18 mouse cellular contexts compared by ENCODE assay signal in the genomic region with DNA sequence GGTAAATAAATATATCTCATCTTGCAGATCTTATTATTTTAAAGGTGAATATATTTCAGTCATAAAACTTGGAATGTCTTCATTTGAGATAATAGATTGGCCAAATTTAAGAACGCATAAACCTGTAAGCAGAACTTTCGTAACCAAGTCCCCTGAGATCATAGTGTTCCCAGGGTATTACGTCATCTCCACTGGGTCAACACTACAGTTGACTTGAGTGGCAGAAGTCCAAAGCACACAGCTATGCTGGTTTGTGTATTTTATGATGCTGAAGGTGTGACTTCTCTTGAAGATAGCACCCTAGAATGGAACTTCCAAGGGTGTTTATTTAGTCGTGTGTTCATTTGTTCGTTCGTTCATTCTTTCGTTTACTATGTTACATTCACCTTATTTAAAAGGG.
DNase-seq lines count a peak whose midpoint lies in the region; ATAC-seq and TF ChIP-seq lines count a peak whose summit lies in the region.
"Had no signal": no experiment of that assay in that cellular context is flagged by ENCODE, and none has a peak within 500 bp of the region (broad histone marks: within the 10 kb centered on the region; RNA-seq: fewer than 3 reads in every experiment).

No protein-coding gene starts in this region.

- peak; percentile 91 for ATAC-seq in intestine, postnatal 0 days
- ATAC-seq: activated CD4-positive, CD25-positive, alpha-beta regulatory T cell, adult 4 months; forebrain, embryonic 15.5 days; hindbrain, postnatal 0 days had no signal

- no peaks in the 10 kb centered on the region for H3K36me3 ChIP-seq in intestine, postnatal 0 days (ENCODE audit: control insufficient read depth, insufficient read depth)
- H3K36me3 ChIP-seq: embryonic facial prominence, embryonic 15.5 days; forebrain, embryonic 15.5 days; G1E; neural tube, embryonic 15.5 days had no signal

- 38% methylated on average over 7 of the region's 7 CpGs for WGBS in intestine, postnatal 0 days

- peak; percentile 44 for DNase-seq in adrenal gland, postnatal 10 days
- DNase-seq in adrenal gland, postnatal 25 days = no peak
- peak; percentile 13 for DNase-seq in 3T3-L1 (ENCODE audit: low read depth, low spot score)
- peak; percentile 89 for DNase-seq in lung, postnatal 25 days (ENCODE audit: low spot score)
- DNase-seq in layer of hippocampus, postnatal 14 days (ENCODE audit: low spot score in 2 of 2) = no peak
- no peak for DNase-seq in gastrocnemius, postnatal 14 days
- DNase-seq in T-cell, adult 2 months (ENCODE audit: low spot score) = no peak
- DNase-seq: gastrocnemius, postnatal 10 days; layer of hippocampus, postnatal 36 days had no signal

- no peak overlapping the region for H3K4me3 ChIP-seq in intestine, postnatal 0 days (ENCODE audit: low read depth, low read length)
- H3K4me3 ChIP-seq: embryonic facial prominence, embryonic 15.5 days; forebrain, embryonic 15.5 days; megakaryocyte, embryonic 14.5 days; neural tube, embryonic 15.5 days had no signal

- no peaks in the 10 kb centered on the region for H3K9me3 ChIP-seq in intestine, postnatal 0 days (ENCODE audit: control insufficient read depth)
- H3K9me3 ChIP-seq: embryonic facial prominence, embryonic 15.5 days; forebrain, embryonic 15.5 days; megakaryocyte, embryonic 14.5 days; neural tube, embryonic 15.5 days had no signal

- H3K27me3 ChIP-seq in intestine, postnatal 0 days (replicated peaks; ENCODE audit: control insufficient read depth, insufficient read depth, low read length) = no peaks in the 10 kb centered on the region
- H3K27me3 ChIP-seq: embryonic facial prominence, embryonic 15.5 days; forebrain, embryonic 15.5 days; megakaryocyte, embryonic 14.5 days; neural tube, embryonic 15.5 days had no signal

- no peaks in the 10 kb centered on the region for H3K4me1 ChIP-seq in intestine, postnatal 0 days (replicated peaks; ENCODE audit: control insufficient read depth, insufficient read depth, low read length)
- H3K4me1 ChIP-seq: embryonic facial prominence, embryonic 15.5 days had no signal

- no peak overlapping the region for H3K27ac ChIP-seq in intestine, postnatal 0 days (ENCODE audit: low read depth, low read length)
- H3K27ac ChIP-seq: embryonic facial prominence, embryonic 15.5 days; forebrain, embryonic 15.5 days; hindbrain, postnatal 0 days; kidney, postnatal 0 days; neural tube, embryonic 15.5 days had no signal

- H3K9ac ChIP-seq in intestine, postnatal 0 days (ENCODE audit: low read depth, low read length) = no peak overlapping the region
- H3K9ac ChIP-seq: embryonic facial prominence, embryonic 15.5 days; forebrain, embryonic 15.5 days; neural tube, embryonic 15.5 days had no signal

- H3K4me2 ChIP-seq in intestine, postnatal 0 days (replicated peaks; ENCODE audit: low read depth) = no peak overlapping the region
- H3K4me2 ChIP-seq: embryonic facial prominence, embryonic 15.5 days; forebrain, embryonic 15.5 days; neural tube, embryonic 15.5 days had no signal

- TF ChIP-seq CTCF in intestine, postnatal 0 days (IDR thresholded peaks at IDR 0.05; ENCODE audit: low read depth) = no peak

- intact Hi-C loops in gastrocnemius, postnatal 14 days (cut with DNase I; ENCODE audit: low total_unique reads) = loop anchor here (10.0 kb wide), 1 partner anchor 540 kb away; no protein-coding TSS in a partner anchor

Comparison
In these comparisons a context has a peak if more than half of its experiments do, and no peak if none do; other contexts are left out.
1. DNase-seq: peak in adrenal gland, postnatal 10 days (single experiment), 3T3-L1 (single experiment) and lung, postnatal 25 days (single experiment); none in adrenal gland, postnatal 25 days (single experiment), layer of hippocampus, postnatal 14 days (0 of 2), gastrocnemius, postnatal 14 days (single experiment) and T-cell, adult 2 months (single experiment).